Mouse (Mus musculus): ENCODE data around the gene Ldlrap1. TPM values are rescaled to one million over a fixed set of nuclear protein-coding genes. Genes with fewer than 3 reads are reported as not detected.

Ldlrap1 gene
- polyA plus RNA-seq, 1 experiment from 2014 or later: 5.3 TPM

DNA sequence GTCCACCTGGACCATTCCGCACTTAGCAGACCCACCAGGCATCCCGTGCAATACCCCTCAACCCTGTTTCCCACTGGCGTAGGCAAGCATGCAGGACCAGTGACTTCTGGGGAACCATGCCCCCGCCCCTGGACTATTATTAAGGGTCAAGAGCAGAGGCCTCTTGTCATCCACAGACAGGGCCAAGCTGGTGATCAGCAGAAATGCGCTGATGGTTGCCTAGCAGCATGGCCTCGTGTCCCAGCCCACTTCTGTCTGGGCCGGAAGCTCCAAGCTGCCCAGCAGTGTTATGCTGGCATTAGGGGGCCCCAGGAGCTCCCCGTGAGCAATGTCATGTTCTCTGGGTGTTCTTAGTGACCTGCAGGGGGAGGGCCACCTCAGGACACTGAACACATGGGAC lies 25.9 kb downstream of the Ldlrap1 start:
- no peaks in the 10 kb centered on the region for H3K27me3 ChIP-seq (replicated peaks)
- H3K27ac ChIP-seq: no peak overlapping the region
- H3K4me1 ChIP-seq: peaks cover 13% of the 10 kb centered on the region
- no peak overlapping the region for H3K4me2 ChIP-seq (replicated peaks)
- H3K9me3 ChIP-seq: no peaks in the 10 kb centered on the region
- H3K9ac ChIP-seq: no peak overlapping the region
- no peaks in the 10 kb centered on the region for H3K36me3 ChIP-seq
- H3K4me3 ChIP-seq: no peak overlapping the region
- WGBS: 81% methylated on average over 8 of the region's 8 CpGs
- no peak for ATAC-seq (ENCODE audit: low FRiP score, low read depth)

DNA sequence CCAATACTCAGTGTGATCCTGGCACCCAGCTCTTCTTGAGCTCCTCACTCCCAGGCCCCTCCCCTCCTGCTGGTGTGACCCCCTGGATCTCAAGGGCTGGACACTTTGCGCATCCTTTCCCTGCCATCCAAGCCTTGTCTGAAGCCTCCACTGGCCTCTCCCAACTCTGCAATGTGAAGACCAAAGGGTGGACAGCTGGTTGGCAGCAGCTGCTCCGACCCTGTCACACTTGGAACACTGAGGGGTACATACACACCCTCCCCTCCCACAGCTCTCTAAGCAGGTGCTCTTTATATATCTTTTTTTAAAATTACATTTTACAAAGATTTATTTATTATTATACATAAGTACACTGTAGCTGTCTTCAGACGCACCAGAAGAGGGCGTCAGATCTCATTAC lies 27.6 kb downstream of the Ldlrap1 start:
- 91% methylated on average over 4 of the region's 4 CpGs for WGBS
- Histone ChIP-seq H3K27ac (no peak overlapping the region), H3K9ac (no peak overlapping the region), H3K4me1 (peaks cover 30% of the 10 kb centered on the region), H3K27me3 (replicated peaks) (no peaks in the 10 kb centered on the region), H3K4me3 (no peak overlapping the region), H3K4me2 (replicated peaks) (no peak overlapping the region), H3K9me3 (no peaks in the 10 kb centered on the region), H3K36me3 (no peaks in the 10 kb centered on the region)
- ATAC-seq (ENCODE audit: low FRiP score, low read depth): no peak

DNA sequence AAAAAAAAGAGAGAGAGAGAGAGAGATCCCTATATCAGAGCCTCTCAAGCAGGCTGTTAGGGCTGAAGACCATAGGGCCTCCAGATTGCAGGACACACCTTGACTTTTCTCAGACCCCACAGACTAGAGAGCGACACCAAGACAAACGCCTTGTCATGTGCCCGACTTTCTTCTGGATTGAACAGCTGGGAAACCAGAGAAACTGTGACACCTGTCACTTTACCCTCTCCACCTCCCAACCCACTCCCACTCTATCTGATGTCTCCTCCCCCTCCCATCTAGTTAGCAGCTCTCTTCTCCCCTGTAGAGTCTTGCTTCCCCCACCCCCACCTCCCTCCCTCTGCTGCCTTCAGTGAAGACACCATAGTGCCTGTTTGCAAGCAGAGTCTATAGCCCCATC lies 28.3 kb downstream of the Ldlrap1 start:
- H3K4me3 ChIP-seq: no peak overlapping the region
- H3K9me3 ChIP-seq: no peaks in the 10 kb centered on the region
- H3K4me1 ChIP-seq: peaks cover 30% of the 10 kb centered on the region
- H3K36me3 ChIP-seq: no peaks in the 10 kb centered on the region
- no peak overlapping the region for H3K27ac ChIP-seq
- ATAC-seq (ENCODE audit: low FRiP score, low read depth): no peak
- no peaks in the 10 kb centered on the region for H3K27me3 ChIP-seq (replicated peaks)
- H3K9ac ChIP-seq: no peak overlapping the region
- H3K4me2 ChIP-seq (replicated peaks): no peak overlapping the region
- WGBS: 84% methylated on average over 3 of the region's 3 CpGs

DNA sequence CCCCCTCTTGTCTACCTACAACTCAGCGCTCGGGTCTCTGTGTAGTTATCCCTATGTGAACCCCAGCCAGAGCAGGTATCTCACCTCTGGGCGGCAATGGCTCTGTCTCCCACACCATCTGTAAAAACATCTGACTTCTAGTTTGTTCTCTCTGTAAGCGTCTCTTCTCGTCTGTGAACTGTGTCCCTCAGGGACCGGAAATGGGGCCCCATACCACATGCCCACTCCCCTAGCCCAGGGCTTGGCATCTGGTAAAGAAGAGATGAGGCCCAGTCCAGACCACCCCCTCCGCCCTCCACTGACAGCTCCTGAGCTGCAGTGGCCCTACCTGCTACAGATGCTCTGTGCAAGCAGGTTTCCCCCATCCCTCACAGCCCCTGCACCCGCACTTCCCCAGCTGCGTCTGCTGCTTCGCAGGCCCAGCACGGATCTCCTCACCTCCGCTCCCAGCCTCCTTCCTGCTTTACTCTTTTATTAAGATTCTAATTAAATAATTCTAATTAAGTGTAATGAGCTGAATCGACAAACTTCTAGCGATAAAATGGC lies 30.4 kb downstream of the Ldlrap1 start:
- no peak overlapping the region for H3K4me3 ChIP-seq
- 61% methylated on average over 14 of the region's 14 CpGs for WGBS
- no peak overlapping the region for H3K4me2 ChIP-seq (replicated peaks)
- peaks cover 24% of the 10 kb centered on the region for H3K4me1 ChIP-seq
- H3K27ac ChIP-seq: no peak overlapping the region
- no peaks in the 10 kb centered on the region for H3K36me3 ChIP-seq
- 0 out of 2 replicates have a peak, but pooled peaks cover 3% of the 10 kb centered on the region for H3K27me3 ChIP-seq (replicated peaks)
- no peaks in the 10 kb centered on the region for H3K9me3 ChIP-seq
- no peak for ATAC-seq (ENCODE audit: low FRiP score, low read depth)
- no peak overlapping the region for H3K9ac ChIP-seq

DNA sequence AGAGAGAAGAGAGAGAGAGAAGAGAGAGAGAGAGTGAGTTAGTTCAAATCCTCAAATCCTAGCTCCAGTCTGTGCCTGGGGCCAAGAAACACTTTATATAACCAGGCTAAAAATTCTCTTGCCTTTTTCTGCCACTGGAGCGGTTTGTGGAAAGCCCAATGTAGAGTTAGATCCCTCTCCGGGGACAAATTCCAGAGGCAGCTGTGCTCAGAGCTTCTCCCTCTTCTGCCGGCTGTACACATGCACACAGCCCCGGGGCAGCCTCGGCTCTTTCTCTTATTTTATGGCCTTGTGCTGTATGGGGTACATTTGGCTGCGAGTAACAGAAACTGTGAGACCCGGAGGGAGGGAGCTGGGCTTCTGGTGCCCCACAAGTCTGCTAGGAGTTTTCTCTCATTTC lies 31.7 kb downstream of the Ldlrap1 start:
- Histone ChIP-seq H3K9ac (no peak overlapping the region), H3K4me2 (replicated peaks) (no peak overlapping the region), H3K36me3 (no peaks in the 10 kb centered on the region), H3K9me3 (no peaks in the 10 kb centered on the region), H3K4me3 (no peak overlapping the region), H3K4me1 (peaks cover 24% of the 10 kb centered on the region), H3K27ac (no peak overlapping the region), H3K27me3 (replicated peaks) (peaks cover 3% of the 10 kb centered on the region; the same call in 1 of the 2 replicates)
- no peak for ATAC-seq (ENCODE audit: low FRiP score, low read depth)
- 22% methylated on average over 7 of the region's 7 CpGs for WGBS

DNA sequence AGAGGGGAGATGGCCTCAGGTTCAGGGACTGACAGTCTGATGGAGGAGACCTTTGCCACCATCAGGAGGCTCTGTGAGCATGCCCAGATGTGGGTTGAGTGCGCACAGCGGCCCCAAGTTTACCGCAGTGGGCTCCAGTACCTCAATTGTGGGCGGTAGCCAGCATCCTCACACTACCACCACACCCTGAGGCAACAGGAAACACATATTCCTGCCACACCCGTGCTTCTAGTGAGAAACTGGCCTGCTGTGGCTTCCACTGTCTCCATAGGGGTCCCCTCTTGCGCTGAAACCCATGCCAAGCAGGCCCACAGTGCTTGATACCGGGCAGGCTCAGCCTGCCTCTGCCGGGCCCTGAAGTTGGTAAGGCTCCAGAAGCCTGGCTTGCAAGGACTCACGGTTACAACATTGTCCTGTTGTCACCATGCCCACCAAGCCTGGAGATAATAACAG lies 33.2 kb downstream of the Ldlrap1 start:
- Histone ChIP-seq H3K27me3 (replicated peaks) (peaks cover 3% of the 10 kb centered on the region; the same call in 1 of the 2 replicates), H3K36me3 (no peaks in the 10 kb centered on the region), H3K9ac (no peak overlapping the region), H3K27ac (no peak overlapping the region), H3K9me3 (no peaks in the 10 kb centered on the region), H3K4me1 (peaks cover 35% of the 10 kb centered on the region), H3K4me3 (no peak overlapping the region), H3K4me2 (replicated peaks) (no peak overlapping the region)
- ATAC-seq (ENCODE audit: low FRiP score, low read depth): no peak
- 57% methylated on average over 9 of the region's 9 CpGs for WGBS

DNA sequence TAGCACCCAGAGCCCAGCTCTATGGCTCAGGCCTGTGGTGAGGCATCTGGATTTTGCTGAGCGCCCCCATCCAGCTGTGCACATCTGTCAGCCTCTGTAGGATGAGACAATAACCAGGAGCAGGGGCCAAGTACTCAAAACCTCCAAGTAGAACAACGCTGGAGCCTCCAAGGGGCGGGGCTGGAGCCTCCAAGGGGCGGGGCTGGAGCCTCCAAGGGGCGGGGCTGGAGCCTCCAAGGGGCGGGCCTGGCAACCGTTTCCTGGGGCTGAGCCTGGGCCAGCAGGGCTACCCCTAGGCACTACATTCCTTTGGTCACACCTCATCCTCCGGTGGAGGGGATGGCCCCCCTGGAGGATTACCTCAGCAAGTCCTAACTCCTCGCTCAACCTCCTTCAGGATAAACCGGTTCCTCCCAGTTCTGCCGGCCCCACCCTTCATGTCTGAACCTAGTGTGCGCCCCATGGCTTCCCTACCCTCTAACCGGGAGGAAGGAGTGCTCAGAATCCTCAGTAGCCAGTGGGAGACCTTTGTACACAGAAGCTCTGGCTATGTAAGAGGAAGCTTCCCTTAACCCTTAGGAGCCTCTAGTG lies 33.7 kb downstream of the Ldlrap1 start:
- WGBS: 12% methylated on average over 13 of the region's 13 CpGs
- ATAC-seq (ENCODE audit: low FRiP score, low read depth): no peak
- Histone ChIP-seq H3K27me3 (replicated peaks) (peaks cover 3% of the 10 kb centered on the region; the same call in 1 of the 2 replicates), H3K36me3 (no peaks in the 10 kb centered on the region), H3K4me3 (no peak overlapping the region), H3K4me1 (peaks cover 36% of the 10 kb centered on the region), H3K27ac (no peak overlapping the region), H3K9ac (no peak overlapping the region), H3K9me3 (no peaks in the 10 kb centered on the region), H3K4me2 (replicated peaks) (peak overlapping the region; percentile 17; the same call in 1 of the 2 replicates)

DNA sequence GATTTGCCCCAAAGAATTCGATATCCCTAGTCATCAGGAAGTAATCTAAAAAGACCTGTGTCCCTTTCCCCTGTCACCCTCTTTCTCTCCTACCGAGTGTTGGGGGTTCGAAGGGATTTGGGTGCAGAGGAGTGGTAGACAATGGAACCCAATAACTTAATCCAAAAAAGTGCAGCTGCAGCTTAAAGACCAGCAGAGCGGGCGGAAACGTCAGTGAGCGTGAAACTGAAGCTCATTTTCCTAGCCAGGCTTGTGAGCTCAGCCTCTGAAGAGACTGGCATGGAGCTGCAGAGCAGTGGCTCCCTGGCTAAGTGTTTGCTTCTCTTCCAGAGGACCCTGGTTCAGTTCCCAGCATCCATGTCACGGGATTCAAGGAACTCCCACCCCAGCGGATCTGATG lies 34.5 kb downstream of the Ldlrap1 start:
- H3K9ac ChIP-seq: no peak overlapping the region
- 64% methylated on average over 9 of the region's 9 CpGs for WGBS
- ATAC-seq (ENCODE audit: low FRiP score, low read depth): no peak
- H3K9me3 ChIP-seq: no peaks in the 10 kb centered on the region
- H3K4me1 ChIP-seq: peaks cover 36% of the 10 kb centered on the region
- no peak overlapping the region for H3K27ac ChIP-seq
- no peaks in the 10 kb centered on the region for H3K36me3 ChIP-seq
- H3K4me3 ChIP-seq: no peak overlapping the region
- no peak overlapping the region for H3K4me2 ChIP-seq (replicated peaks)
- H3K27me3 ChIP-seq (replicated peaks): peaks cover 3% of the 10 kb centered on the region; the same call in 1 of the 2 replicates

DNA sequence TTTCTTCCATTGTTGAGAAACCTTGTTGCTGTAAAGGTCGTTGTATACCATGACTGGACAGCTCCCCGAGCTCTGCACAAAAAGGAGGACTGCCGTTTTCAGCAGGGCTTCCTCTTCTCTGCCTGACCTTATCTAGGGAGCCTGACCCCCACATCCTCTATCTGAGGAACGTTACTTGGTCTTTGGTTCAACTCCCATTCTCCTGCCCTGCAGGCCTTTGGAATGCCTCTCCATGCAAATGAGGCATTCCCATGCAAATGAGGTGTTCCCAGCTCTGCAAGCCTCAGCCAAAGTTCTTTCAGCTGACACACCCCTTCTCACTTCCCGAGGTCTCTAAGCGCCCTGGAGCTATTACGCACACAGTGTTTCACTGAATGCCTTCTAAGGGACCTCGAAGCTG lies 37.7 kb downstream of the Ldlrap1 start:
- peaks cover 12% of the 10 kb centered on the region for H3K4me1 ChIP-seq
- no peak for ATAC-seq (ENCODE audit: low FRiP score, low read depth)
- H3K36me3 ChIP-seq: no peaks in the 10 kb centered on the region
- H3K27ac ChIP-seq: no peak overlapping the region
- peak overlapping the region; percentile 16; the same call in 1 of the 2 replicates for H3K4me2 ChIP-seq (replicated peaks)
- H3K4me3 ChIP-seq: no peak overlapping the region
- H3K9me3 ChIP-seq: no peaks in the 10 kb centered on the region
- no peak overlapping the region for H3K9ac ChIP-seq
- WGBS: 4% methylated on average over 8 of the region's 8 CpGs
- peaks cover 3% of the 10 kb centered on the region; the same call in 1 of the 2 replicates for H3K27me3 ChIP-seq (replicated peaks)

DNA sequence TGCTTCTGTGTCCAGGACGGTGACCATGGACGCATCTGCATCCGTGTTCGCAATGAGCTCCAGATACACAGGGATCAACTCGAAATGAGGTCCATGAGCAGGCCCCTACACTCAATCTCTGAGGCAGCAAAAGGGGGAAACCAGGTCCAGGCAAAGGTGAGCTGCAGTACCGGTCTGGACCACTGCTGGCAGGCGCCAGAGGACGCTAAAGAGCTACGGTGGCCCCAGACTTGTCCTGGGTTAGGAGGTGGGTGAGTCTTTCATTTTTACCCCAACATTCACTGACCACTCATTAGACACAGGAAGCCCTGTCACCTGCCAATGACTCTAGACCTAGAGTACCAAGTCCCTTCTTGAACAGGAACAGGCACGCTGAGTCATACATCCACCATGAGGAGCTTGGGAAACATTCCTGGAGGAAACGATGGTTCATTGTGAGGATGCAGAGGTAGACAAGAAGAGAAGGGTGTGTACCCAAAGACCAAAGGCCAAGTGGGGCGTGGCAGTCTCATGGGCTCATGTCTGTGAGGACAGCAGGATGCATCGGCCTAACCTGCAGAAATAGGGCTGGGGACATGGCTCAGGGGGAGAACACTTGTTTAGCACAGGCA lies 42.0 kb downstream of the Ldlrap1 start:
- WGBS: 70% methylated on average over 13 of the region's 13 CpGs
- no peak overlapping the region for H3K4me3 ChIP-seq
- no peaks in the 10 kb centered on the region for H3K27me3 ChIP-seq (replicated peaks)
- H3K4me1 ChIP-seq: peaks cover 12% of the 10 kb centered on the region
- no peak overlapping the region for H3K4me2 ChIP-seq (replicated peaks)
- no peak overlapping the region for H3K27ac ChIP-seq
- no peak overlapping the region for H3K9ac ChIP-seq
- no peaks in the 10 kb centered on the region for H3K9me3 ChIP-seq
- no peaks in the 10 kb centered on the region for H3K36me3 ChIP-seq
- ATAC-seq (ENCODE audit: low FRiP score, low read depth): no peak

DNA sequence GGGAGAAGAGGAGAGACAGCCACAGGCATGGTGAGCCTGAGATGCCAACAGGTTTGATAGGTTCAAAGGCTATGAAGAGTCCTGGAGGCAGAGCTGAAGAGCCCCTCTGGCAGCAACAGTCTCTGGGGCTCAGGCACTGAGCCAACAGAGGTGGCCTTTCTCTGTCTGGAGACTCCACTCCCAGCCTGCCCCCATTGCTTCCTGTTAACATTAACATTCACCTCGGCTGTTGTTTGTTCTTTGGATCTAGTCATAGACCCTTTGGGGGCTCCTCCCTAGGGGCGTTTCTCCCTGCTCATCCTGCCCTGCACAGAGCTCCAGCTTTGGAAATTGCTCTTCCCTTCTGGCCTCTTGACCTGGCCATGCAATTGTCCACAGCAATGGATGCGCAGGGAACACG lies 42.9 kb downstream of the Ldlrap1 start:
- Histone ChIP-seq H3K27me3 (replicated peaks) (no peaks in the 10 kb centered on the region), H3K4me3 (no peak overlapping the region), H3K4me2 (replicated peaks) (no peak overlapping the region), H3K4me1 (peaks cover 4% of the 10 kb centered on the region; the same call in 1 of the 2 replicates), H3K36me3 (no peaks in the 10 kb centered on the region), H3K9ac (no peak overlapping the region), H3K9me3 (no peaks in the 10 kb centered on the region), H3K27ac (no peak overlapping the region)
- 59% methylated on average over 4 of the region's 4 CpGs for WGBS
- no peak for ATAC-seq (ENCODE audit: low FRiP score, low read depth)

DNA sequence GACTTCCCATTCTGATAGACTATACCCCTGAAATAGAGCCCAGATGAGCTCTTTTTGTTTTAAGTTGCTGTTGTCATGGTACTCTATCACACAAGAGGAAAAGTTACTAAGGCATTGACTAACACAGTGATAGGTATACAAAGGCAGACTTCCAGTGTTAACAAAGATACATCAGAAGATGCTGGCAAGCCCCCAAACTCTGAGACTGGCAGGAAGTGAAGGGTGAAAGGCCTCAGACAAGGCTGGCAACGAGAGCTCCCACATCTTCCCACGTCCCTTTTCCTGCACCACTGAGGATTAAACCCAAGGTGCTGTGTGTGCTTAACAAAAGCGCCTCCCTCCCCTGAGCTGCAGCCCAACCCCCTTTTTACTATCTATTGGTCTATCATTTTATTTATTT lies 44.6 kb downstream of the Ldlrap1 start:
- H3K27ac ChIP-seq: no peak overlapping the region
- H3K4me1 ChIP-seq: no peaks in the 10 kb centered on the region
- no peaks in the 10 kb centered on the region for H3K36me3 ChIP-seq
- H3K27me3 ChIP-seq (replicated peaks): no peaks in the 10 kb centered on the region
- no peak overlapping the region for H3K4me2 ChIP-seq (replicated peaks)
- ATAC-seq (ENCODE audit: low FRiP score, low read depth): no peak
- WGBS: 84% methylated on average over 3 of the region's 3 CpGs
- no peaks in the 10 kb centered on the region for H3K9me3 ChIP-seq
- H3K9ac ChIP-seq: no peak overlapping the region
- no peak overlapping the region for H3K4me3 ChIP-seq
